Mouse (Mus musculus): ENCODE measurements around the gene Hipk1.

GRCm38 (mm10) chr3:103810967-103811366, 19.6 kb upstream of the Hipk1 start:
- TF ChIP-seq CTCF (conservative IDR thresholded peaks at IDR 0.05; ENCODE audit: low read length) (no peak), POU5F1 (IDR thresholded peaks at IDR 0.05; ENCODE audit: borderline replicate concordance, low read length) (no peak)
